Mouse (Mus musculus) midbrain, embryonic 14.5 days (tissue): ENCODE data around the gene Gria1. TPM values are rescaled to one million over a fixed set of nuclear protein-coding genes. Genes with fewer than 3 reads are reported as not detected.

Source experiments
- ATAC-seq: fragments of 200-750 bp; cut with Nextera tagmentation; 2 replicates; pipeline ENCODE4 v1.8.0; 2017; ENCODE audit warnings: moderate number of reproducible peaks, moderate library complexity; ENCODE audit not compliant: low FRiP score, low TSS enrichment
- DNase-seq: peaks from one replicate; pipeline ENCODE4 v3.0.0-alpha.2; 2015
- H3K27ac ChIP-seq: fragments of 300-500 bp; sonication (generic); replicated peaks from 2 replicates; pipeline ENCODE4 v1.5.1; 2014; ENCODE audit warnings: mild to moderate bottlenecking, low read depth, low read length, moderate library complexity
- H3K27me3 ChIP-seq: fragments of 300-500 bp; sonication (generic); 2 replicates; pipeline ENCODE4 v1.6.1; 2014; ENCODE audit warnings: low read length, control low read depth, mixed read lengths; ENCODE audit not compliant: control insufficient read depth, insufficient read depth
- H3K36me3 ChIP-seq: fragments of 300-500 bp; sonication (generic); 2 replicates; pipeline ENCODE4 v1.6.1; 2014; ENCODE audit warnings: low read length, control low read depth; ENCODE audit not compliant: control insufficient read depth, insufficient read depth
- H3K4me1 ChIP-seq: fragments of 300-500 bp; sonication (generic); 2 replicates; pipeline ENCODE4 v1.6.1; 2014; ENCODE audit warnings: mild to moderate bottlenecking, antibody characterized with exemption, low read length, control low read depth; ENCODE audit not compliant: control insufficient read depth, insufficient read depth
- H3K4me2 ChIP-seq: fragments of 300-500 bp; sonication (generic); 2 replicates; pipeline ENCODE4 v1.6.1; 2014; ENCODE audit warnings: mild to moderate bottlenecking, low read length, moderate library complexity
- H3K4me3 ChIP-seq: fragments of 300-500 bp; sonication (generic); replicated peaks from 2 replicates; pipeline ENCODE4 v1.5.1; 2014; ENCODE audit warnings: low read depth, low read length
- H3K9ac ChIP-seq: fragments of 300-500 bp; sonication (generic); replicated peaks from 2 replicates; pipeline ENCODE4 v1.6.1; 2014; ENCODE audit warnings: mild to moderate bottlenecking, low read length, moderate library complexity
- H3K9me3 ChIP-seq: fragments of 300-500 bp; sonication (generic); 2 replicates; pipeline ENCODE4 v1.6.1; 2016; ENCODE audit warnings: low read length, control low read depth, mixed read lengths; ENCODE audit not compliant: control insufficient read depth
- WGBS: fragments of 180-500 bp; shearing (Covaris S2); extraction: QIAGEN DNeasy Blood & Tissue Kit; methylation state at CpG from one replicate; pipeline ENCODE4 v1.1.7; 2014; 5-methylcytosine and 5-hydroxymethylcytosine counted together
- polyA plus RNA-seq: library from polyadenylated mRNA; unstranded; fragments of >200 nt; fragmentation: Nextera tagmentation; extraction: Ambion mirVana; gene quantifications from 2 replicates; pipeline ENCODE4 v1.2.1, GENCODE M21; 2014

Gria1 gene
- polyA plus RNA-seq, 1 experiment from 2014 or later = 31.9 TPM

GRCm38 (mm10) chr11:57089527-57089926, 78.3 kb downstream of the Gria1 start:
- no peak overlapping the region for H3K9ac ChIP-seq
- H3K27me3 ChIP-seq = no peaks in the 10 kb centered on the region
- no peaks in the 10 kb centered on the region for H3K9me3 ChIP-seq
- H3K4me2 ChIP-seq = no peak overlapping the region
- DNase-seq (peak; percentile 44), ATAC-seq (no peak)
- H3K4me1 ChIP-seq = no peaks in the 10 kb centered on the region
- no peak overlapping the region for H3K27ac ChIP-seq
- H3K4me3 ChIP-seq = no peak overlapping the region
- no peaks in the 10 kb centered on the region for H3K36me3 ChIP-seq
- WGBS = 39% methylated on average over 5 of the region's 5 CpGs

DNA sequence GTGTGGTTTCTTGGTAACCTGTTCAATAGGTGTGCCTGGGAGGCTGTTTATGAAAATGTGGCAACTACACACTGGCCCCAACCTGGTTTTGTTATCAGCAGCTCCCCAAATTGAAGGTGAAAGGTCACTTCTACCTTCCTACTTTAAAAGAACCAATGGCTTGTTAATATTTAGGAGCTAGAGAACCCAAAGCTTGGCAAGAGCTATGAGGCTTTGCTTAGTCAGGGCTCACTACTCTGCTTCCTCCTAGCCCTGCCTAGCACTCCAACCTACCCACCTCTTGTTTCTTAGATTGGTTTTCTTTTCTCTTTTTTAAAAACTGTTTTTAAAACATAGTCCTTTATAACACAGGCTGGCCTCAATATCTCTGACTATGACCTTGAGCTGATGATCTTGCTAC, 79.5 kb downstream of the Gria1 start:
- H3K9me3 ChIP-seq = no peaks in the 10 kb centered on the region
- H3K27ac ChIP-seq = no peak overlapping the region
- no peak overlapping the region for H3K4me3 ChIP-seq
- DNase-seq (no peak), ATAC-seq (no peak)
- H3K36me3 ChIP-seq = no peaks in the 10 kb centered on the region
- no peaks in the 10 kb centered on the region for H3K4me1 ChIP-seq
- H3K27me3 ChIP-seq = no peaks in the 10 kb centered on the region
- no peak overlapping the region for H3K4me2 ChIP-seq
- no peak overlapping the region for H3K9ac ChIP-seq

DNA sequence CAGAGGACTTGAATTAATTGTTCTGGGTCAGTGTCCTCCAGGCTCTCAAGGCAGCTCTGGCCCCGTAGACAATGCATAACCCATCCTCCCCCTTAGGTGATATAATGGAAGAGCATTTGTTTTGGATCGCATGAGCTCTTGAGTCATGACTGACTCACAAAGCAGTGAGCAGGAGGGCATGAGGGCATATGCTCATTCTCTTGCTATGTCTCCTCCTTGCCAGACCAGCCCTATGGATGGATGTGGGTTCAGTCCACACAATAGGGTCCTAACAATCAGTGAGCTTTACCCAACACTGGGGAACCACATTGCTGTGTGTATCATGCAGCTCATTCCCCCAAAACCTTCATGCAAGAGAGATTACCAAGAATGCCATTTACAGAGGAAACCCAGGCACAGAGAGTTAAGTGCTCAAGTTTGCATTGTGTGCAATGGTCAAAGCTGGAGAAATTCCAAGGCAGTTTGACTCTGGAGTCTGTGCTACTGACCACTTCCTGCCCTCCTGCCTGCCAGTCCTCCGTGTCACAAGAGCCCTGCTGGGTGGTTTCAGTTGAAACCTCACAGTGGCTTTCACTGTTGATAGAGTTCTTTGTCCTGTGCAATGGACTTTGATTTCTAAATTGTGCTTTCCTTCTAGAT, 80.2 kb downstream of the Gria1 start:
- Histone ChIP-seq H3K36me3 (no peaks in the 10 kb centered on the region), H3K9ac (no peak overlapping the region), H3K4me1 (no peaks in the 10 kb centered on the region), H3K27ac (no peak overlapping the region), H3K4me3 (no peak overlapping the region), H3K4me2 (no peak overlapping the region), H3K27me3 (no peaks in the 10 kb centered on the region), H3K9me3 (no peaks in the 10 kb centered on the region)
- 63% methylated on average over 3 of the region's 3 CpGs for WGBS
- DNase-seq (no peak), ATAC-seq (no peak)

DNA sequence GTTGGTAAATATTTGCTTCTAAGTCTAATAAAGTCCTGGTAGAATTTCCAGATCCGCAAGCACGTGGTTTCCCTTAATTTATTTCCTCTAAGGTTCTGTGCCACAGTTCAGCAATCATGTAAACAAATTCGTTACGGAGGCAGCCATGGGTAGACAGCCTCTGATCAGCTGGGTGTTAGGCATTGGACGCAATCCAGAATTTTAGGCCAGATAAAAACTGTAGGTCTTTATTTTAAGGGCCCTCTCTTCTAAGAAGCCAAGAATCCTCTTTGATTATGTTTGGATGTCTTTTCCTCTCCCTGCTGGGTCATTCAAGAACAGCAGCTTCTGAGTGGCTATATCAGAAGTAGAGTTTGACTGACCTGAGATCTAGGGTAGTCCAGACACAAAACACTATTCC, 89.3 kb downstream of the Gria1 start:
- ATAC-seq = no peak
- Histone ChIP-seq H3K4me2 (no peak overlapping the region), H3K9me3 (no peaks in the 10 kb centered on the region), H3K4me3 (no peak overlapping the region), H3K27ac (no peak overlapping the region), H3K36me3 (no peaks in the 10 kb centered on the region), H3K9ac (no peak overlapping the region), H3K27me3 (no peaks in the 10 kb centered on the region), H3K4me1 (no peaks in the 10 kb centered on the region)
- 70% methylated on average over 5 of the region's 5 CpGs for WGBS
- DNase-seq = no peak

GRCm38 (mm10) chr11:57103751-57104254, 92.6 kb downstream of the Gria1 start:
- Histone ChIP-seq H3K27me3 (no peaks in the 10 kb centered on the region), H3K4me3 (no peak overlapping the region), H3K36me3 (no peaks in the 10 kb centered on the region), H3K9ac (no peak overlapping the region), H3K27ac (no peak overlapping the region), H3K9me3 (no peaks in the 10 kb centered on the region), H3K4me2 (no peak overlapping the region), H3K4me1 (no peaks in the 10 kb centered on the region)
- no peak for ATAC-seq
- WGBS = 72% methylated on average over 5 of the region's 5 CpGs
- DNase-seq = no peak

DNA sequence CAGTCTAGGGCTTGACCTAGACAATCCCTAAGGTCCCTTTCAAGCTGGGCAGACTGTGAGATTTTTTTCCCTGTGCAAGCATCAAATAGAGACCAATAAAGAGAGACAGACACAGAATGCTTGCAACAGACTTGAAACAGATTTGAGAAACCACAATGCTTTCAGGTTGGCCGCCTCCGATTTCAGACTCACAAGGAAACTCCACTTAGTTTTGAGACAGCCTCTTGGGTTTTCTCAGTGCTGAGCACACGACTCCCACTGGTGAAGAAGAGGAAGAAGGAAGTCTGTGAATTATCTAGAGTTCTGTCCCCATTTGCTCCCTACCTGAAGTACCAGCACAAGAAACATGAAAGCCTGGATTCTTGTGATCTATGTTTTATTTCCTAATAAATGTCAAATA, 94.5 kb downstream of the Gria1 start:
- Histone ChIP-seq H3K4me1 (no peaks in the 10 kb centered on the region), H3K4me2 (no peak overlapping the region), H3K9me3 (no peaks in the 10 kb centered on the region), H3K27me3 (no peaks in the 10 kb centered on the region), H3K27ac (no peak overlapping the region), H3K36me3 (no peaks in the 10 kb centered on the region), H3K9ac (no peak overlapping the region), H3K4me3 (no peak overlapping the region)
- DNase-seq (no peak), ATAC-seq (no peak)
- 73% methylated on average over 3 of the region's 3 CpGs for WGBS

GRCm38 (mm10) chr11:57112386-57112785, 101.2 kb downstream of the Gria1 start:
- Histone ChIP-seq H3K27me3 (no peaks in the 10 kb centered on the region), H3K4me2 (no peak overlapping the region), H3K9me3 (no peaks in the 10 kb centered on the region), H3K36me3 (no peaks in the 10 kb centered on the region), H3K4me3 (no peak overlapping the region), H3K9ac (no peak overlapping the region), H3K4me1 (peaks cover 3% of the 10 kb centered on the region; the same call in 1 of the 2 replicates), H3K27ac (no peak overlapping the region)
- ATAC-seq = no peak
- DNase-seq = peak; percentile 25
- 84% methylated on average over 8 of the region's 8 CpGs for WGBS

GRCm38 (mm10) chr11:57114410-57114809, 103.2 kb downstream of the Gria1 start:
- no peak overlapping the region for H3K9ac ChIP-seq
- H3K27ac ChIP-seq = no peak overlapping the region
- H3K4me3 ChIP-seq = no peak overlapping the region
- ATAC-seq = no peak
- WGBS = 95% methylated on average over 5 of the region's 5 CpGs
- H3K4me1 ChIP-seq = peaks cover 3% of the 10 kb centered on the region; the same call in 1 of the 2 replicates
- DNase-seq = no peak
- H3K27me3 ChIP-seq = no peaks in the 10 kb centered on the region
- H3K4me2 ChIP-seq = no peak overlapping the region
- no peaks in the 10 kb centered on the region for H3K9me3 ChIP-seq
- no peaks in the 10 kb centered on the region for H3K36me3 ChIP-seq

DNA sequence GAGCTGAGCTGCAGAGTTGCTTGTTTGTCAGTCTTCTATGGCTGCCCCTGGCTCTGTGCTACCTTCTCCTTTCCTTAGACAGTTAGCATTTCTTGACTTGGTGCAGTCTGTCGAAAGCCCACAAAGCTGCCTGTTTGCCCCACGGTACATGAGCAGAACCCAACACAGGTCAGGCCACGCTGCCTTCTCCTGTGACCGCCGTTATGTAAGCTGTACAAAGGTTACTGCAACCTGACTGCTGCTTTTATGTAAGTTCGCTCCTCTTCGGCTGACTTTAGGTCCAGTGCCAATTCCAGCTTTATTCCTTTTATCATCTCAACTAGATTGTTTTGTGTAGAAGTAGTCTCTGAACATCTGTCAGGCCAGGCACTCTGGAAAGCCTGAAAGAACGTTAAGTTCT, 115.9 kb downstream of the Gria1 start:
- ATAC-seq = no peak
- 83% methylated on average over 8 of the region's 8 CpGs for WGBS
- H3K9ac ChIP-seq = no peak overlapping the region

More for the DNA sequence above, 115.9 kb downstream of the Gria1 start:
- no peaks in the 10 kb centered on the region for H3K27me3 ChIP-seq
- H3K4me3 ChIP-seq = no peak overlapping the region
- no peaks in the 10 kb centered on the region for H3K4me1 ChIP-seq
- no peak for DNase-seq
- no peak overlapping the region for H3K4me2 ChIP-seq
- H3K9me3 ChIP-seq = no peaks in the 10 kb centered on the region
- H3K36me3 ChIP-seq = no peaks in the 10 kb centered on the region
- H3K27ac ChIP-seq = no peak overlapping the region
